Mouse (Mus musculus): ENCODE results near the gene Chd1. TPM values are rescaled to one million over a fixed set of nuclear protein-coding genes. Genes with fewer than 3 reads are reported as not detected.
A peak's percentile ranks its signal among the peaks of the same experiment; 100 is the strongest.

Gene Chd1
- total RNA-seq (2014; rRNA removed) (17.2 TPM in 2 replicates), polyA plus RNA-seq (2012; rRNA removed) (2.5 and 2.7 TPM in 2 replicates)

- Histone ChIP-seq H3K36me3 (ENCODE audit: control insufficient read depth, insufficient read depth, low read length) (peaks cover 9% of the 10 kb centered on the region; the same call in 1 of the 2 replicates), H3K4me3 (ENCODE audit: insufficient read depth, low read depth, low read length) (peak within 1 kb of the TSS; percentile 84), H3K9ac (ENCODE audit: low read depth, low read length) (peak within 1 kb of the TSS; percentile 98), H3K27me3 (ENCODE audit: control insufficient read depth, insufficient read depth, low read length) (no peaks in the 10 kb centered on the region), H3K79me2 (ENCODE audit: control insufficient read depth, insufficient read depth, low read length) (peaks cover 7% of the 10 kb centered on the region; the same call in 1 of the 2 replicates), H3K27ac (replicated peaks; ENCODE audit: insufficient read depth, low read depth, low read length) (peak within 1 kb of the TSS; percentile 98), H3K4me1 (ENCODE audit: control insufficient read depth, insufficient read depth, low read length) (peaks cover 6% of the 10 kb centered on the region)
- 1% methylated on average over 118 of the region's 124 CpGs for WGBS
- DNase-seq (ENCODE audit: extremely low read depth, low read depth, low spot score): peak; percentile 90
- peak; percentile 66 for TF ChIP-seq POLR2A (IDR thresholded peaks at IDR 0.05; ENCODE audit: extremely low read depth, insufficient read depth, low read length)
- 0 out of 2 replicates have a peak, but pooled peaks have one; percentile 2 for TF ChIP-seq CTCF (IDR thresholded peaks at IDR 0.05; ENCODE audit: low read depth, low read length)
These were observed at the start of gene Chd1 for GRCm38 (mm10) chr17:15704475-15705300. Chd1 (plus strand) TSS chr17:15704967.

GRCm38 (mm10) chr17:15656881-15657607 is 47.7 kb upstream of the Chd1 start:
- H3K4me3 ChIP-seq (ENCODE audit: insufficient read depth, low read depth, low read length): no peak overlapping the region
- no peaks in the 10 kb centered on the region for H3K4me1 ChIP-seq (ENCODE audit: control insufficient read depth, insufficient read depth, low read length)
- H3K9ac ChIP-seq (ENCODE audit: low read depth, low read length): no peak overlapping the region
- TF ChIP-seq CTCF (IDR thresholded peaks at IDR 0.05; ENCODE audit: low read depth, low read length): no peak
- TF ChIP-seq POLR2A (IDR thresholded peaks at IDR 0.05; ENCODE audit: extremely low read depth, insufficient read depth, low read length): no peak
- no peak overlapping the region for H3K27ac ChIP-seq (replicated peaks; ENCODE audit: insufficient read depth, low read depth, low read length)
- DNase-seq (ENCODE audit: extremely low read depth, low read depth, low spot score): no peak
- WGBS: 35% methylated on average over 6 of the region's 6 CpGs
- no peaks in the 10 kb centered on the region for H3K27me3 ChIP-seq (ENCODE audit: control insufficient read depth, insufficient read depth, low read length)
- H3K36me3 ChIP-seq (ENCODE audit: control insufficient read depth, insufficient read depth, low read length): no peaks in the 10 kb centered on the region
- no peaks in the 10 kb centered on the region for H3K79me2 ChIP-seq (ENCODE audit: control insufficient read depth, insufficient read depth, low read length)

- no peak for TF ChIP-seq CTCF (IDR thresholded peaks at IDR 0.05; ENCODE audit: low read depth, low read length)
- TF ChIP-seq POLR2A (IDR thresholded peaks at IDR 0.05; ENCODE audit: extremely low read depth, insufficient read depth, low read length): no peak
- no peak overlapping the region for H3K27ac ChIP-seq (replicated peaks; ENCODE audit: insufficient read depth, low read depth, low read length)
- WGBS: 79% methylated on average over 5 of the region's 5 CpGs
- H3K27me3 ChIP-seq (ENCODE audit: control insufficient read depth, insufficient read depth, low read length): no peaks in the 10 kb centered on the region
- H3K36me3 ChIP-seq (ENCODE audit: control insufficient read depth, insufficient read depth, low read length): no peaks in the 10 kb centered on the region
- H3K4me1 ChIP-seq (ENCODE audit: control insufficient read depth, insufficient read depth, low read length): no peaks in the 10 kb centered on the region
- no peak overlapping the region for H3K4me3 ChIP-seq (ENCODE audit: insufficient read depth, low read depth, low read length)
- DNase-seq (ENCODE audit: extremely low read depth, low read depth, low spot score): no peak
- H3K9ac ChIP-seq (ENCODE audit: low read depth, low read length): no peak overlapping the region
- no peaks in the 10 kb centered on the region for H3K79me2 ChIP-seq (ENCODE audit: control insufficient read depth, insufficient read depth, low read length)
These were observed 31.9 kb upstream of the Chd1 start for GRCm38 (mm10) chr17:15672870-15673269.

- WGBS: 47% methylated on average over 6 of the region's 6 CpGs
- H3K9ac ChIP-seq (ENCODE audit: low read depth, low read length): no peak overlapping the region
- no peaks in the 10 kb centered on the region for H3K27me3 ChIP-seq (ENCODE audit: control insufficient read depth, insufficient read depth, low read length)
- no peaks in the 10 kb centered on the region for H3K36me3 ChIP-seq (ENCODE audit: control insufficient read depth, insufficient read depth, low read length)
- no peaks in the 10 kb centered on the region for H3K79me2 ChIP-seq (ENCODE audit: control insufficient read depth, insufficient read depth, low read length)
- H3K4me3 ChIP-seq (ENCODE audit: insufficient read depth, low read depth, low read length): no peak overlapping the region
- no peak for DNase-seq (ENCODE audit: extremely low read depth, low read depth, low spot score)
- H3K27ac ChIP-seq (replicated peaks; ENCODE audit: insufficient read depth, low read depth, low read length): no peak overlapping the region
- no peaks in the 10 kb centered on the region for H3K4me1 ChIP-seq (ENCODE audit: control insufficient read depth, insufficient read depth, low read length)
- TF ChIP-seq CTCF (IDR thresholded peaks at IDR 0.05; ENCODE audit: low read depth, low read length) (no peak), POLR2A (IDR thresholded peaks at IDR 0.05; ENCODE audit: extremely low read depth, insufficient read depth, low read length) (no peak)
These were observed 26.7 kb upstream of the Chd1 start for GRCm38 (mm10) chr17:15677970-15678645.

GRCm38 (mm10) chr17:15679966-15680630 is 24.7 kb upstream of the Chd1 start:
- no peaks in the 10 kb centered on the region for H3K36me3 ChIP-seq (ENCODE audit: control insufficient read depth, insufficient read depth, low read length)
- no peaks in the 10 kb centered on the region for H3K79me2 ChIP-seq (ENCODE audit: control insufficient read depth, insufficient read depth, low read length)
- no peak overlapping the region for H3K4me3 ChIP-seq (ENCODE audit: insufficient read depth, low read depth, low read length)
- no peak overlapping the region for H3K27ac ChIP-seq (replicated peaks; ENCODE audit: insufficient read depth, low read depth, low read length)
- no peaks in the 10 kb centered on the region for H3K27me3 ChIP-seq (ENCODE audit: control insufficient read depth, insufficient read depth, low read length)
- no peak overlapping the region for H3K9ac ChIP-seq (ENCODE audit: low read depth, low read length)
- 88% methylated on average over 9 of the region's 9 CpGs for WGBS
- DNase-seq (ENCODE audit: extremely low read depth, low read depth, low spot score): no peak
- H3K4me1 ChIP-seq (ENCODE audit: control insufficient read depth, insufficient read depth, low read length): no peaks in the 10 kb centered on the region
- TF ChIP-seq CTCF (IDR thresholded peaks at IDR 0.05; ENCODE audit: low read depth, low read length) (no peak), POLR2A (IDR thresholded peaks at IDR 0.05; ENCODE audit: extremely low read depth, insufficient read depth, low read length) (no peak)

All from liver, adult 2 months (tissue).